Mouse (Mus musculus): ENCODE measurements at regions not wholly inside any gene's neighbourhood (a gene's known extent, or its start where the extent isn't known, plus 50 kb on each side); places are given as distances from the start of the nearest gene placed in this dataset.

- no peak for DNase-seq (ENCODE audit: low read depth, low spot score)
These were observed 51.3 kb downstream of the Gm21897 start for GRCm38 (mm10) chr16:15368383-15369163.

GRCm38 (mm10) chr16:15372844-15373243, 55.6 kb downstream of the Gm21897 start:
- peak; percentile 13 for DNase-seq (ENCODE audit: low read depth, low spot score)

GRCm38 (mm10) chr16:15373961-15374360, 56.7 kb downstream of the Gm21897 start:
- no peak for DNase-seq (ENCODE audit: low read depth, low spot score)

GRCm38 (mm10) chr16:15385557-15386240, 68.4 kb downstream of the Gm21897 start:
- no peak for DNase-seq (ENCODE audit: low read depth, low spot score)

GRCm38 (mm10) chr16:15386241-15386574, 69.0 kb downstream of the Gm21897 start:
- no peak for DNase-seq (ENCODE audit: low read depth, low spot score)

- DNase-seq (ENCODE audit: low read depth, low spot score) = no peak
These were observed 72.6 kb downstream of the Gm21897 start for GRCm38 (mm10) chr16:15389892-15390291.

GRCm38 (mm10) chr16:15430352-15430751, 113.1 kb downstream of the Gm21897 start:
- DNase-seq (ENCODE audit: low read depth, low spot score) = no peak

GRCm38 (mm10) chr16:15432681-15433080, 115.4 kb downstream of the Gm21897 start:
- no peak for DNase-seq (ENCODE audit: low read depth, low spot score)

- DNase-seq (ENCODE audit: low read depth, low spot score) = peak; percentile 53
These were observed 145.6 kb downstream of the Gm21897 start for GRCm38 (mm10) chr16:15462856-15463255.

- no peak for DNase-seq (ENCODE audit: low read depth, low spot score)
These were observed 156.6 kb downstream of the Gm21897 start for GRCm38 (mm10) chr16:15473875-15474274.

- DNase-seq (ENCODE audit: low read depth, low spot score) = no peak
These were observed 161.6 kb downstream of the Gm21897 start for GRCm38 (mm10) chr16:15478876-15479275.

- DNase-seq (ENCODE audit: low read depth, low spot score) = no peak
These were observed 174.2 kb downstream of the Gm21897 start for GRCm38 (mm10) chr16:15491328-15491999.

GRCm38 (mm10) chr16:15493236-15493635, 176.0 kb downstream of the Gm21897 start:
- DNase-seq (ENCODE audit: low read depth, low spot score) = no peak
